Comparison of ENCODE assay signal across 12 mouse cellular contexts in the genomic region with DNA sequence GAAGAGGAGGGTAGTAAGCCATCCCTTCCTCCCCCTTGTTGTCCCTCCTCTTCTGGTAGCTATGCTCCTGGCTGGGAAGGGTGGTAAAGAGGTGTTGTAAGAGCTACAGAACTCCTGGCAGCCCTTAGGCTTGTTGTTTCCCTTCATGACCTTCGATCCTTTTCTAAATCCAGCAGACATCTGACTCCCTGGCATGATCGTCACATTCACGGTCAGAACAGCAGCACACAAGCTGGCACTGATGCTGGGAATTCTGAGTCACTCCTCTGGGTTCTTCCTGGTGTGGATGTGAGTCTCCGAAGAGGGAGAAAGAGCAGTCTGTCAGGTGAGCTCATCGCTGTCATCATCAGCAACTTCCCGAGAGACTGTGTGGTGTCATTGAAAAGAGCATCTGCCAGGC. TPM values are rescaled to one million over a fixed set of nuclear protein-coding genes. Genes with fewer than 3 reads are reported as not detected.
DNase-seq lines count a peak whose midpoint lies in the region; ATAC-seq and TF ChIP-seq lines count a peak whose summit lies in the region.
"Had no signal": no experiment of that assay in that cellular context is flagged by ENCODE, and none has a peak within 500 bp of the region (broad histone marks: within the 10 kb centered on the region; RNA-seq: fewer than 3 reads in every experiment).

No protein-coding gene starts in this region.

- no peaks in the 10 kb centered on the region for H3K9me3 ChIP-seq in intestine, embryonic 15.5 days
- no peaks in the 10 kb centered on the region for H3K9me3 ChIP-seq in intestine, embryonic 16.5 days (ENCODE audit: control insufficient read depth, low read length)
- H3K9me3 ChIP-seq: embryonic facial prominence, embryonic 12.5 days had no signal

- peak; percentile 71 for DNase-seq in MN1 (ENCODE audit: low spot score)
- peak; percentile 75 for DNase-seq in gastrocnemius, adult 2 months
- peak; percentile 70 for DNase-seq in kidney, adult 9 months
- no peak for DNase-seq in spleen, postnatal 14 days (ENCODE audit: low spot score in 2 of 2)
- no peak for DNase-seq in spleen, adult 12 weeks (ENCODE audit: low spot score)

- TF ChIP-seq CTCF in gastrocnemius, adult 2 months (IDR thresholded peaks at IDR 0.05): no peak

- peak; percentile 15; the same call in 1 of the 2 replicates for ATAC-seq in intestine, embryonic 15.5 days
- no peak for ATAC-seq in intestine, embryonic 16.5 days
- no peak for ATAC-seq in cerebellum, adult (ENCODE audit: insufficient number of reproducible peaks, low FRiP score, low TSS enrichment)

- H3K27me3 ChIP-seq in intestine, embryonic 15.5 days (replicated peaks): no peaks in the 10 kb centered on the region
- H3K27me3 ChIP-seq in intestine, embryonic 16.5 days (replicated peaks; ENCODE audit: control insufficient read depth, insufficient read depth, low read length): no peaks in the 10 kb centered on the region
- H3K27me3 ChIP-seq: embryonic facial prominence, embryonic 12.5 days had no signal

- no peak overlapping the region for H3K4me3 ChIP-seq in intestine, embryonic 15.5 days (replicated peaks)
- no peak overlapping the region for H3K4me3 ChIP-seq in intestine, embryonic 16.5 days (ENCODE audit: low read length)
- H3K4me3 ChIP-seq in gastrocnemius, adult 2 months: peak overlapping the region; percentile 55
- H3K4me3 ChIP-seq: embryonic facial prominence, embryonic 12.5 days; left cerebral cortex, adult 2 months had no signal

- no peak overlapping the region for H3K27ac ChIP-seq in intestine, embryonic 15.5 days
- no peak overlapping the region for H3K27ac ChIP-seq in intestine, embryonic 16.5 days (ENCODE audit: low read length)
- H3K27ac ChIP-seq in gastrocnemius, adult 2 months: peak overlapping the region; percentile 81
- H3K27ac ChIP-seq: embryonic facial prominence, embryonic 12.5 days; left cerebral cortex, adult 2 months had no signal

- WGBS in intestine, embryonic 15.5 days: 75% methylated on average over 6 of the region's 6 CpGs
- 83% methylated on average over 6 of the region's 6 CpGs for WGBS in intestine, embryonic 16.5 days

- no peaks in the 10 kb centered on the region for H3K36me3 ChIP-seq in intestine, embryonic 15.5 days
- no peaks in the 10 kb centered on the region for H3K36me3 ChIP-seq in intestine, embryonic 16.5 days (ENCODE audit: control insufficient read depth, insufficient read depth, low read length)
- H3K36me3 ChIP-seq: embryonic facial prominence, embryonic 12.5 days had no signal

- H3K4me1 ChIP-seq in intestine, embryonic 15.5 days (replicated peaks): no peaks in the 10 kb centered on the region
- H3K4me1 ChIP-seq in intestine, embryonic 16.5 days (ENCODE audit: control insufficient read depth, insufficient read depth, low read length): no peaks in the 10 kb centered on the region
- H3K4me1 ChIP-seq: embryonic facial prominence, embryonic 12.5 days had no signal

- intact Hi-C loops in gastrocnemius, adult 2 months (cut with DNase I): no loop called here

- no peak overlapping the region for H3K4me2 ChIP-seq in intestine, embryonic 15.5 days (replicated peaks)
- H3K4me2 ChIP-seq in intestine, embryonic 16.5 days (ENCODE audit: low read depth, low read length): no peak overlapping the region
- H3K4me2 ChIP-seq: embryonic facial prominence, embryonic 12.5 days had no signal

- no peak overlapping the region for H3K9ac ChIP-seq in intestine, embryonic 15.5 days
- no peak overlapping the region for H3K9ac ChIP-seq in intestine, embryonic 16.5 days (ENCODE audit: low read depth, low read length)
- H3K9ac ChIP-seq: embryonic facial prominence, embryonic 12.5 days had no signal

RNA-seq across cellular contexts. Expression of gene AC153137.1, which starts 41.5 kb away (rescaled TPM):
- not detected in 2 replicates for polyA plus RNA-seq in intestine, embryonic 15.5 days (2015; fragmentation: Nextera tagmentation; extraction: Ambion mirVana)
- polyA plus RNA-seq in intestine, embryonic 16.5 days (2015; fragmentation: Nextera tagmentation; extraction: Ambion mirVana): not detected in 2 replicates
- not detected for total RNA-seq in gastrocnemius, adult 2 months (2021)
- total RNA-seq: granulocyte monocyte progenitor cell, adult 5-6 weeks; left cerebral cortex, adult 2 months; megakaryocyte-erythroid progenitor cell, adult 5-6 weeks had no signal
- polyA plus RNA-seq: embryonic facial prominence, embryonic 12.5 days had no signal

Comparison
In these comparisons a context has a peak if more than half of its experiments do, and no peak if none do; other contexts are left out.
1. DNase-seq: peak in MN1 (single experiment), gastrocnemius, adult 2 months (single experiment) and kidney, adult 9 months (single experiment); none in spleen, postnatal 14 days (0 of 2) and spleen, adult 12 weeks (single experiment).